Mouse (Mus musculus): ENCODE data around the gene St7.

GRCm38 (mm10) chr6:17668334-17668733, 24.4 kb upstream of the St7 start:
- no peak for TF ChIP-seq CTCF (IDR thresholded peaks at IDR 0.05; ENCODE audit: control insufficient read depth, insufficient read depth, low read length)
- TF ChIP-seq POLR2A (IDR thresholded peaks at IDR 0.05; ENCODE audit: borderline replicate concordance, control insufficient read depth, low read depth, low read length): no peak
